Comparison of ENCODE assay signal across 8 mouse cellular contexts in the genomic region with DNA sequence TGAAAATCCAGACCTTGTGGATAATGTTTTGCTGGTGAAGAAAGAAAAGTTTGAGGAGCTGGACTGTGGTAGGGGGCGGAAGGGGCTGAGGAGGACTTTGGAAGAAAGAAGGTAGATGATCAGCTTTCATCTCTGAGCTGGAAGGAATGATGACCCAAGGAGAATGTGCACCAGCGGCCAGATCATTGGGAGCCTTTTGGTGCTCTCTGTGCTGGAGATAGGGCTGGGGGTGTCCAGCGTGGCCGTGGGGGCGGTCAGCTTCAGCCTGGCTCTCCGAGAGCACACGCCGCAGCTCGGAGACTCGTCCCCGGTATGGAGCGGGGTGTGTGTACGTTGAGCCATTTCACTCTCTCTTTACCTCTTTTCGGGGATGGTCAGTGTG. TPM values are rescaled to one million over a fixed set of nuclear protein-coding genes. Genes with fewer than 3 reads are reported as not detected.
DNase-seq lines count a peak whose midpoint lies in the region; ATAC-seq lines count a peak whose summit lies in the region.

No protein-coding gene starts in this region.

- H3K27me3 ChIP-seq in embryonic facial prominence, embryonic 14.5 days (replicated peaks; ENCODE audit: control insufficient read depth, insufficient read depth, low read length), result peaks cover 12% of the 10 kb centered on the region
- H3K27me3 ChIP-seq in hindbrain, embryonic 12.5 days, result no peaks in the 10 kb centered on the region
- no peaks in the 10 kb centered on the region for H3K27me3 ChIP-seq in midbrain, embryonic 13.5 days

- no peaks in the 10 kb centered on the region for H3K36me3 ChIP-seq in embryonic facial prominence, embryonic 14.5 days (ENCODE audit: control insufficient read depth, insufficient read depth, low read length)
- no peaks in the 10 kb centered on the region for H3K36me3 ChIP-seq in hindbrain, embryonic 12.5 days
- H3K36me3 ChIP-seq in midbrain, embryonic 13.5 days, result no peaks in the 10 kb centered on the region

- peak; percentile 63 for ATAC-seq in embryonic facial prominence, embryonic 14.5 days (ENCODE audit: low read depth)
- ATAC-seq in hindbrain, embryonic 12.5 days (ENCODE audit: low FRiP score), result peak; percentile 87
- peak; percentile 86 for ATAC-seq in midbrain, embryonic 13.5 days
- ATAC-seq in CD4-positive, CD25-positive, alpha-beta regulatory T cell, adult 4 months, result no peak

- peak overlapping the region; percentile 43 for H3K9ac ChIP-seq in embryonic facial prominence, embryonic 14.5 days (ENCODE audit: low read depth, low read length)
- peak overlapping the region; percentile 65 for H3K9ac ChIP-seq in hindbrain, embryonic 12.5 days
- peak overlapping the region; percentile 71 for H3K9ac ChIP-seq in midbrain, embryonic 13.5 days (replicated peaks)

- peak overlapping the region; percentile 44 for H3K4me3 ChIP-seq in embryonic facial prominence, embryonic 14.5 days (ENCODE audit: low read depth, low read length)
- H3K4me3 ChIP-seq in hindbrain, embryonic 12.5 days, result peak overlapping the region; percentile 51
- H3K4me3 ChIP-seq in midbrain, embryonic 13.5 days (replicated peaks), result peak overlapping the region; percentile 57

- WGBS in embryonic facial prominence, embryonic 14.5 days, result under 1% methylated on average over 11 of the region's 14 CpGs
- 3% methylated on average over 14 of the region's 14 CpGs for WGBS in hindbrain, embryonic 12.5 days
- 0% methylated on average over 14 of the region's 14 CpGs for WGBS in midbrain, embryonic 13.5 days

- no peaks in the 10 kb centered on the region for H3K4me1 ChIP-seq in embryonic facial prominence, embryonic 14.5 days (ENCODE audit: control insufficient read depth, insufficient read depth, low read length)
- peaks cover 7% of the 10 kb centered on the region for H3K4me1 ChIP-seq in hindbrain, embryonic 12.5 days
- peaks cover 11% of the 10 kb centered on the region for H3K4me1 ChIP-seq in midbrain, embryonic 13.5 days (replicated peaks)

- peak overlapping the region; percentile 79 for H3K4me2 ChIP-seq in embryonic facial prominence, embryonic 14.5 days (ENCODE audit: low read depth, low read length)
- peak overlapping the region; percentile 77 for H3K4me2 ChIP-seq in hindbrain, embryonic 12.5 days (replicated peaks)
- H3K4me2 ChIP-seq in midbrain, embryonic 13.5 days (replicated peaks), result peak overlapping the region; percentile 66

- H3K27ac ChIP-seq in embryonic facial prominence, embryonic 14.5 days (replicated peaks; ENCODE audit: low read depth, low read length), result no peak overlapping the region
- H3K27ac ChIP-seq in hindbrain, embryonic 12.5 days, result no peak overlapping the region
- peak overlapping the region; percentile 57 for H3K27ac ChIP-seq in midbrain, embryonic 13.5 days

- peak; percentile 3 for DNase-seq in layer of hippocampus, adult 9-11 months
- no peak for DNase-seq in layer of hippocampus, adult 11-12 months (ENCODE audit: low spot score)
- DNase-seq in embryonic facial prominence, embryonic 14.5 days (ENCODE audit: low spot score), result peak; percentile 2
- no peak for DNase-seq in ovary, postnatal 10 days (ENCODE audit: low spot score)
- DNase-seq in spleen, adult 12 weeks (ENCODE audit: low spot score), result no peak

- H3K9me3 ChIP-seq in embryonic facial prominence, embryonic 14.5 days (ENCODE audit: control insufficient read depth, low read length), result no peaks in the 10 kb centered on the region
- 0 out of 2 replicates have a peak, but pooled peaks cover under 1% of the 10 kb centered on the region for H3K9me3 ChIP-seq in hindbrain, embryonic 12.5 days (replicated peaks)
- no peaks in the 10 kb centered on the region for H3K9me3 ChIP-seq in midbrain, embryonic 13.5 days

RNA-seq across cellular contexts. Expression of a gene that starts 0.7 kb away (rescaled TPM):
- 0.33 and 0.98 TPM in 2 replicates for polyA plus RNA-seq in embryonic facial prominence, embryonic 14.5 days (2014; fragmentation: Nextera tagmentation; extraction: Ambion mirVana)
- polyA plus RNA-seq in hindbrain, embryonic 12.5 days (2016; fragmentation: Nextera tagmentation; extraction: Ambion mirVana), result 2.5 and 4.5 TPM in 2 replicates
- 6.6 and 8.4 TPM in 2 replicates for polyA plus RNA-seq in midbrain, embryonic 13.5 days (2015; fragmentation: Nextera tagmentation; extraction: Ambion mirVana)
- not detected for polyA plus RNA-seq in CD4-positive, CD25-positive, alpha-beta regulatory T cell, adult 4 months (2017; shearing (Covaris generic))

Comparison
In these comparisons a context has a peak if more than half of its experiments do, and no peak if none do; other contexts are left out.
1. DNase-seq: peak in layer of hippocampus, adult 9-11 months (single experiment) and embryonic facial prominence, embryonic 14.5 days (single experiment); none in layer of hippocampus, adult 11-12 months (single experiment), ovary, postnatal 10 days (single experiment) and spleen, adult 12 weeks (single experiment).
2. Peak in every context shown above with its lines, with median percentiles within 50 percentile points of each other: H3K4me2 ChIP-seq, H3K4me3 ChIP-seq and H3K9ac ChIP-seq.